Mouse (Mus musculus) limb, embryonic 15.5 days (tissue): ENCODE measurements around the gene Dync1i1. TPM values are rescaled to one million over a fixed set of nuclear protein-coding genes. Genes with fewer than 3 reads are reported as not detected.
"Not testable (repeated sequence)": the region's sequence is repeated elsewhere in the genome, so short reads cannot be mapped to it uniquely, and the experiment has no call there.

ENCODE experiments used
- ATAC-seq: fragments of 200-750 bp; cut with Nextera tagmentation; 2 replicates; pipeline ENCODE4 v1.8.0; 2017; ENCODE audit warnings: low read depth, moderate TSS enrichment; ENCODE audit not compliant: insufficient number of reproducible peaks, low FRiP score, low TSS enrichment
- H3K27ac ChIP-seq: fragments of 300-500 bp; sonication (generic); 2 replicates; pipeline ENCODE4 v1.5.1; 2015; ENCODE audit warnings: moderate library complexity, mild to moderate bottlenecking, inconsistent platforms
- H3K27me3 ChIP-seq: fragments of 300-500 bp; sonication (generic); 2 replicates; pipeline ENCODE4 v1.6.1; 2015; ENCODE audit warnings: inconsistent platforms
- H3K36me3 ChIP-seq: fragments of 300-500 bp; sonication (generic); 2 replicates; pipeline ENCODE4 v1.6.1; 2015; ENCODE audit warnings: inconsistent platforms
- H3K4me1 ChIP-seq: fragments of 300-500 bp; sonication (generic); 2 replicates; pipeline ENCODE4 v1.6.1; 2015; ENCODE audit warnings: inconsistent platforms
- H3K4me2 ChIP-seq: fragments of 300-500 bp; sonication (generic); 2 replicates; pipeline ENCODE4 v1.6.1; 2015; ENCODE audit warnings: mild to moderate bottlenecking, inconsistent platforms
- H3K4me3 ChIP-seq: fragments of 300-500 bp; sonication (generic); 2 replicates; pipeline ENCODE4 v1.5.1; 2015; ENCODE audit warnings: mild to moderate bottlenecking, inconsistent platforms
- H3K9ac ChIP-seq: fragments of 300-500 bp; sonication (generic); 2 replicates; pipeline ENCODE4 v1.6.1; 2015; ENCODE audit warnings: inconsistent platforms
- H3K9me3 ChIP-seq: fragments of 300-500 bp; sonication (generic); 2 replicates; pipeline ENCODE4 v1.6.1; 2016; ENCODE audit warnings: inconsistent platforms
- WGBS: fragments of 180-500 bp; shearing (Covaris S2); methylation state at CpG from one replicate; pipeline ENCODE4 v1.1.7; 2015; 5-methylcytosine and 5-hydroxymethylcytosine counted together
- polyA plus RNA-seq: library from polyadenylated mRNA; unstranded; fragments of >200 nt; fragmentation: Nextera tagmentation; extraction: Ambion mirVana; gene quantifications from 2 replicates; pipeline ENCODE4 v1.2.1, GENCODE M21; 2015

Dync1i1 gene
- 8.6 and 15.0 TPM in 2 replicates for polyA plus RNA-seq

- peaks cover 7% of the 10 kb centered on the region for H3K27me3 ChIP-seq
- WGBS: under 1% methylated on average over 34 of the region's 40 CpGs
- peak within 1 kb of the TSS; percentile 90 for H3K4me2 ChIP-seq
- ATAC-seq: peak; percentile 75
- H3K4me1 ChIP-seq: peaks cover 10% of the 10 kb centered on the region
- H3K27ac ChIP-seq: no peak within 1 kb of the TSS
- H3K9me3 ChIP-seq: no peaks in the 10 kb centered on the region
- H3K36me3 ChIP-seq: no peaks in the 10 kb centered on the region
- H3K9ac ChIP-seq: peak within 1 kb of the TSS; percentile 42
- peak within 1 kb of the TSS; percentile 50 for H3K4me3 ChIP-seq
Measured at GRCm38 (mm10) chr6:5725611-5726236, at the start of gene Dync1i1. Gene Dync1i1 (plus strand): TSS chr6:5725639.

DNA sequence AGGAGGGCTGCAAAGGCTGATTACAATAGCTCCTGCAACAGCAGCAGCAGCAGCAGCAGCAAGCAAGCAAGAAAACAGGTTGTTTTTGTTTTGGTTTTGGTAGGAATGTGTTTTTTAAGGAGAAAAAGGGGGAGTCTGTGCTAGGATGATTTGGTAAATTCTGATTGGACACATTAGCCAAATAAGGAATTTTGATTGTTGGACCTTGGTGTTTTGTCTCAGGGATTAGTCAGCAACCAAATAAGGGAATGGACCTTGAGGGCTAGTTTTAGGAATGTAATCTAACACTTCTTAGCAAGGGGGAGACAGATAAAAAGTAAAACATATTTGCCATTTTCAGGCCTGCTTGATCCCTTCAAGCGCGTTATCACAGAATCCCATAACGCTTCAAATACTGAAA, 45.7 kb upstream of the Dync1i1 start:
- H3K27ac ChIP-seq: no peak overlapping the region
- no peak overlapping the region for H3K4me3 ChIP-seq
- ATAC-seq: no peak
- no peaks in the 10 kb centered on the region for H3K9me3 ChIP-seq
- H3K27me3 ChIP-seq: no peaks in the 10 kb centered on the region
- no peak overlapping the region for H3K4me2 ChIP-seq
- no peaks in the 10 kb centered on the region for H3K4me1 ChIP-seq
- 83% methylated on average over 3 of the region's 3 CpGs for WGBS
- no peaks in the 10 kb centered on the region for H3K36me3 ChIP-seq
- H3K9ac ChIP-seq: no peak overlapping the region

DNA sequence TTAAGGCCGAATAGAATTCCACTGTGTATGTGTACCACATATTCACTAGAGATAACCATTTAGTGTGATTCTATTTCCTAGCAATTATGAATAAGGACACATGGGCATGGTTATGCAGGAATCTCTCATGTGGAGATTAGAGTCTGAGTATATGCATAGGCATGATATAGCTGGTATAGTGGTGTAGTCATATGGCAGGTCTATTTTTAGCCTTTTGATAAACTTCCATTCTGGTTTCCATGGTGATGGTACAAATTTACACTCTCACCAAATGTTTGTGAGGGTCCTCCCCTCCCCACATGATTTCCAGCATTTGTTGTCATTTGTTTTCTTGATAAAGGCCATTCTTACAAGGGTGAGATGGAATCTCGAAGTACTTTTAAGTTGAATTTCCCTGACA, 23.6 kb upstream of the Dync1i1 start:
- Histone ChIP-seq H3K27me3 (no peaks in the 10 kb centered on the region), H3K36me3 (no peaks in the 10 kb centered on the region), H3K4me2 (no peak overlapping the region), H3K9ac (no peak overlapping the region), H3K4me3 (no peak overlapping the region), H3K9me3 (no peaks in the 10 kb centered on the region), H3K27ac (no peak overlapping the region), H3K4me1 (no peaks in the 10 kb centered on the region)
- no peak for ATAC-seq
- WGBS: 89% methylated on average over 2 of the region's 2 CpGs

DNA sequence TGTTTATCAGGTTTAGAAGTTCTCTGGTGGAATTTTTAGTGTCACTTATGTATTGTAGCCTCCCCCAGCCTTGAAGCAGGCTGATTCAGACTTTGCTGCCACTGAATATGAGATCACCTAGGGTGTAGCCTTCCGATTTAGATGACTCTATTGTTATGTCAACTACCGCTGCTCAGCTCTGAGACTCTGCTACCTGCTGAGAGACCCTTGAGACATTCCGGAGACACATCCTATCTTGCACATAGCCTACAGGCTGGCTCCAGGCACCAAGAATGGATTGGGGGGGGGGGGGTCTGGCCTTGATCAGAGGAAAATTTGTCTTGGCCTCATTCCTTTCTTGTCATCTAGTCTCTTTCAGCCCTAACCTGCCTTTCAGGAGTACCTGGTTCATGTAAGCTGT, 17.5 kb upstream of the Dync1i1 start:
- H3K9ac ChIP-seq, H3K36me3 ChIP-seq, H3K4me2 ChIP-seq, ATAC-seq, H3K27me3 ChIP-seq, H3K4me1 ChIP-seq, H3K27ac ChIP-seq, H3K9me3 ChIP-seq, H3K4me3 ChIP-seq: not testable (repeated sequence)
- 74% methylated on average over 3 of the region's 3 CpGs for WGBS

- Histone ChIP-seq H3K4me3 (no peak overlapping the region), H3K36me3 (no peaks in the 10 kb centered on the region), H3K4me2 (no peak overlapping the region), H3K27ac (no peak overlapping the region), H3K9me3 (no peaks in the 10 kb centered on the region), H3K9ac (no peak overlapping the region), H3K4me1 (no peaks in the 10 kb centered on the region), H3K27me3 (no peaks in the 10 kb centered on the region)
- WGBS: 68% methylated on average over 3 of the region's 3 CpGs
- no peak for ATAC-seq
Measured at GRCm38 (mm10) chr6:5710063-5710605, 15.3 kb upstream of the Dync1i1 start.

GRCm38 (mm10) chr6:5712620-5713019, 12.8 kb upstream of the Dync1i1 start:
- Histone ChIP-seq H3K4me1 (no peaks in the 10 kb centered on the region), H3K4me3 (no peak overlapping the region), H3K27me3 (no peaks in the 10 kb centered on the region), H3K9me3 (no peaks in the 10 kb centered on the region), H3K9ac (no peak overlapping the region), H3K4me2 (no peak overlapping the region), H3K36me3 (no peaks in the 10 kb centered on the region), H3K27ac (no peak overlapping the region)
- WGBS: 79% methylated on average over 3 of the region's 3 CpGs
- no peak for ATAC-seq

DNA sequence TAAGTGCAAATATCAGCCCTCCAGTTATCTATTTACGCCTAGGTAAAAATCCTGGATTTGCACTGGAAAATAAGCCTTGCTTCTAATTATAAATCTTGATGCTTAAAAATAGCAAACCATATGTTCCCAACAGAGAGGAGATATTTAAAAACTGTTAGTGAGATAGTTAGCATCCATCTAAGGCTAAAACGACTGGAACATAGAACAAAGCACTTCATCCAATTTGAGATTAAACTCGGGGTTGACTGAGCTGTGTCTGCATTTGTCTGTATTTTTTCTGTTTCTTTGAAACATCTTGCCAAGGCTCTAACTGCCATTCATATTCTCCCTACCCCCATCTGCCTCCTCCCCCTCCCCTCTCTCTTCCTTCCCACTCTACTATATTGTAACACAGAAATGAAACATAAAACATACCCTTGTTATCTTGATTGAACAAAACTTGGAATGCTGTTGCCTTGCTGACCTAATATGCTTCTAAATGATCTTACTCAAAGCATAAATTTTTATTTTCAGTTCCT, 10.3 kb upstream of the Dync1i1 start:
- Histone ChIP-seq H3K36me3 (no peaks in the 10 kb centered on the region), H3K4me3 (no peak overlapping the region), H3K9ac (no peak overlapping the region), H3K9me3 (no peaks in the 10 kb centered on the region), H3K4me1 (no peaks in the 10 kb centered on the region), H3K27ac (no peak overlapping the region), H3K4me2 (no peak overlapping the region), H3K27me3 (no peaks in the 10 kb centered on the region)
- 70% methylated on average over 3 of the region's 3 CpGs for WGBS
- no peak for ATAC-seq

GRCm38 (mm10) chr6:5718955-5719354, 6.5 kb upstream of the Dync1i1 start:
- no peak for ATAC-seq
- H3K4me3 ChIP-seq: no peak overlapping the region
- WGBS: 61% methylated on average over 2 of the region's 2 CpGs
- no peaks in the 10 kb centered on the region for H3K4me1 ChIP-seq
- H3K36me3 ChIP-seq: no peaks in the 10 kb centered on the region
- no peak overlapping the region for H3K27ac ChIP-seq
- H3K4me2 ChIP-seq: no peak overlapping the region
- H3K27me3 ChIP-seq: no peaks in the 10 kb centered on the region
- H3K9ac ChIP-seq: no peak overlapping the region
- H3K9me3 ChIP-seq: no peaks in the 10 kb centered on the region

- H3K27ac ChIP-seq, ATAC-seq, H3K27me3 ChIP-seq: not testable (repeated sequence)
Measured at GRCm38 (mm10) chr6:5720716-5721115, 4.7 kb upstream of the Dync1i1 start.

DNA sequence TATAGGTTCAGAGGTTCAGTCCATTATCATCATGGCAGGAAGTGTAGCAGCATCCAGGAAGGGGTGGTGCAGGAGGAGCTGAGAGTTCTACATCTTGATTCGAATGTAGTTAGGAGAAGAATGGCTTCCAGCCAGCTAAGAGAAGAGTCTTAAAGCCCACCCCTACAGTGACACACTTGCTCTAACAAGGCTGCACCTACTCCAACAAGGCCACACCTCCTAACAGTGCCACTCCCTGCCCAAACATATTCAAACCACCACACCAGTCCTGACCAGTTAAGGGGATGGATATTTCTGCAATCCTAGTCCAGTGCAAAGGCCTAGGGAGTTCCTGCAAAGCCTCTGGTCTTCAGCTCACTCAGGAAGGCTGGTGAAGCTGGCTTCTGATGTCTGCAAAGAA, 1.5 kb upstream of the Dync1i1 start:
- ATAC-seq: no peak
- H3K4me2 ChIP-seq: no peak overlapping the region
- H3K4me3 ChIP-seq: no peak overlapping the region
- H3K9me3 ChIP-seq: no peaks in the 10 kb centered on the region
- no peak overlapping the region for H3K27ac ChIP-seq
- H3K4me1 ChIP-seq: peaks cover 10% of the 10 kb centered on the region
- H3K27me3 ChIP-seq: peaks cover 7% of the 10 kb centered on the region
- H3K9ac ChIP-seq: no peak overlapping the region
- no peaks in the 10 kb centered on the region for H3K36me3 ChIP-seq
- WGBS: 73% methylated on average over 1 of the region's 1 CpGs

More at GRCm38 (mm10) chr6:5720716-5721115, 4.7 kb upstream of the Dync1i1 start:
- H3K9ac ChIP-seq, H3K36me3 ChIP-seq, H3K4me3 ChIP-seq, H3K9me3 ChIP-seq, H3K4me2 ChIP-seq, H3K4me1 ChIP-seq: not testable (repeated sequence)

- no peak for ATAC-seq
- H3K27ac ChIP-seq: no peak overlapping the region
- peaks cover 10% of the 10 kb centered on the region for H3K4me1 ChIP-seq
- H3K36me3 ChIP-seq: no peaks in the 10 kb centered on the region
- no peaks in the 10 kb centered on the region for H3K9me3 ChIP-seq
- peaks cover 7% of the 10 kb centered on the region for H3K27me3 ChIP-seq
- 2% methylated on average over 10 of the region's 10 CpGs for WGBS
- H3K9ac ChIP-seq: peak overlapping the region; percentile 42
- peak overlapping the region; percentile 90 for H3K4me2 ChIP-seq
- H3K4me3 ChIP-seq: peak overlapping the region; percentile 50
Measured at GRCm38 (mm10) chr6:5726237-5726670, 815 bp downstream of the Dync1i1 start.

- Histone ChIP-seq H3K9me3 (no peaks in the 10 kb centered on the region), H3K27me3 (no peaks in the 10 kb centered on the region), H3K4me2 (no peak overlapping the region), H3K4me1 (no peaks in the 10 kb centered on the region), H3K36me3 (no peaks in the 10 kb centered on the region), H3K4me3 (no peak overlapping the region), H3K9ac (no peak overlapping the region), H3K27ac (no peak overlapping the region)
- 91% methylated on average over 3 of the region's 3 CpGs for WGBS
- no peak for ATAC-seq
Measured at GRCm38 (mm10) chr6:5733217-5733616, 7.8 kb downstream of the Dync1i1 start.
